Mouse (Mus musculus): Measurements from ENCODE around the gene H2al2b. TPM values are rescaled to one million over a fixed set of nuclear protein-coding genes. Genes with fewer than 3 reads are reported as not detected.
"Not testable (repeated sequence)": the region's sequence is repeated elsewhere in the genome, so short reads cannot be mapped to it uniquely, and the experiment has no call there.

The H2al2b gene
- polyA plus RNA-seq (2014; fragmentation: Nextera tagmentation; extraction: Ambion mirVana) = not detected in 2 replicates

- H3K4me1 ChIP-seq (ENCODE audit: control insufficient read depth, insufficient read depth, low read length); H3K27me3 ChIP-seq (ENCODE audit: control insufficient read depth, insufficient read depth, low read length); H3K36me3 ChIP-seq (ENCODE audit: control insufficient read depth, insufficient read depth, low read length); H3K4me2 ChIP-seq (ENCODE audit: low read depth, severe bottlenecking); DNase-seq (ENCODE audit: low spot score); H3K27ac ChIP-seq (replicated peaks; ENCODE audit: low read depth, low read length); ATAC-seq (ENCODE audit: insufficient number of reproducible peaks, low FRiP score, low TSS enrichment, low read depth); H3K9me3 ChIP-seq (ENCODE audit: control insufficient read depth, low read length); H3K4me3 ChIP-seq (ENCODE audit: low read depth, low read length); H3K9ac ChIP-seq (ENCODE audit: low read length): not testable (repeated sequence)
- no CpG with 5 or more reads among the region's 4 CpGs for WGBS
These were observed at the start of gene H2al2b for GRCm38 (mm10) chrY:2720574-2720973. H2al2b (minus strand) TSS chrY:2720674.

Other genes starting within 250 kb of the H2al2b start
- not detected in 2 replicates for gene H2al2c, start 121.6 kb downstream of the H2al2b start, polyA plus RNA-seq (2014; fragmentation: Nextera tagmentation; extraction: Ambion mirVana)
- not detected in 2 replicates for gene Sry, start 57.0 kb downstream of the H2al2b start, polyA plus RNA-seq (2014; fragmentation: Nextera tagmentation; extraction: Ambion mirVana)
- not detected in 2 replicates for gene Gm4064, start 75.5 kb upstream of the H2al2b start, polyA plus RNA-seq (2014; fragmentation: Nextera tagmentation; extraction: Ambion mirVana)
- gene Rbmy, start 110.0 kb upstream of the H2al2b start, polyA plus RNA-seq (2014; fragmentation: Nextera tagmentation; extraction: Ambion mirVana) = not detected in 2 replicates
- gene Gm10256, start 110.0 kb upstream of the H2al2b start, polyA plus RNA-seq (2014; fragmentation: Nextera tagmentation; extraction: Ambion mirVana) = not detected in 2 replicates
- 0.17 TPM in 1 of 2 replicates, not detected in the other for gene Gm10352, start 180.3 kb upstream of the H2al2b start, polyA plus RNA-seq (2014; fragmentation: Nextera tagmentation; extraction: Ambion mirVana)
- gene Gm29289, start 211.9 kb upstream of the H2al2b start, polyA plus RNA-seq (2014; fragmentation: Nextera tagmentation; extraction: Ambion mirVana) = not detected in 2 replicates

Measured in limb, embryonic 11.5 days (tissue).